Mouse (Mus musculus) spleen, adult 2 months (tissue): ENCODE results near the gene 4933424G06Rik. TPM values are rescaled to one million over a fixed set of nuclear protein-coding genes. Genes with fewer than 3 reads are reported as not detected.

Source experiments
- DNase-seq, 2 experiments: peaks; one replicate each; pipeline versions ENCODE4 v3.0.0 to v3.0.0-alpha.2; 2012 to 2021; ENCODE audit warnings: low spot score in 2 of 2, low read depth in 1 of 2
- H3K27ac ChIP-seq: fragments of 200-500 bp; 2 replicates; pipeline ENCODE4 v1.5.1; 2012; ENCODE audit warnings: low read length, inconsistent platforms; ENCODE audit not compliant: insufficient read depth
- H3K27me3 ChIP-seq: fragments of 200-500 bp; 2 replicates; pipeline ENCODE4 v1.6.1; 2012; ENCODE audit warnings: mild to moderate bottlenecking, moderate library complexity, low read length, inconsistent platforms; ENCODE audit not compliant: control insufficient read depth, insufficient read depth
- H3K36me3 ChIP-seq: fragments of 200-500 bp; 2 replicates; pipeline ENCODE4 v1.6.1; 2012; ENCODE audit warnings: mild to moderate bottlenecking, low read length, inconsistent platforms; ENCODE audit not compliant: control insufficient read depth, insufficient read depth
- H3K4me1 ChIP-seq: fragments of 200-500 bp; 2 replicates; pipeline ENCODE4 v1.6.1; 2011; ENCODE audit warnings: inconsistent platforms; ENCODE audit not compliant: control insufficient read depth, insufficient read depth, insufficient read length
- H3K4me3 ChIP-seq: fragments of 200-500 bp; 2 replicates; pipeline ENCODE4 v1.5.1; 2011; ENCODE audit warnings: mild to moderate bottlenecking, inconsistent platforms; ENCODE audit not compliant: insufficient read depth, insufficient read length; ENCODE audit errors: extremely low read depth
- CTCF ChIP-seq: fragments of 200-500 bp; IDR thresholded peaks from 2 replicates; pipeline ENCODE4 v1.5.1; 2011; ENCODE audit warnings: mild to moderate bottlenecking, inconsistent platforms; ENCODE audit not compliant: insufficient read depth, insufficient read length, insufficient replicate concordance; ENCODE audit errors: extremely low read depth
- POLR2A ChIP-seq: fragments of 200-500 bp; IDR thresholded peaks from 2 replicates; pipeline ENCODE4 v1.6.1; 2011; ENCODE audit warnings: low read depth, low read length, inconsistent platforms
- WGBS: fragments of 180-500 bp; shearing (Covaris S2); methylation state at CpG from one replicate; pipeline ENCODE4 v1.1.7; 2018; 5-methylcytosine and 5-hydroxymethylcytosine counted together
- polyA plus RNA-seq: library from polyadenylated mRNA; depleted of rRNA; stranded (reverse); fragments of >200 nt; gene quantifications from 2 replicates; pipeline ENCODE4 v1.2.3, GENCODE M21; 2012

Gene 4933424G06Rik
- polyA plus RNA-seq, 1 experiment, result not detected

- H3K4me3 ChIP-seq, result peak within 1 kb of the TSS; percentile 66
- WGBS, result under 1% methylated on average over 68 of the region's 68 CpGs
- no peak for TF ChIP-seq CTCF
- 0 out of 2 replicates have a peak, but pooled peaks have one; percentile 25 for TF ChIP-seq POLR2A
- H3K4me1 ChIP-seq, result peaks cover 9% of the 10 kb centered on the region; the same call in 1 of the 2 replicates
- peak within 1 kb of the TSS; percentile 74 for H3K27ac ChIP-seq
- DNase-seq, result peak; percentile 97
- H3K27me3 ChIP-seq, result no peaks in the 10 kb centered on the region
- H3K36me3 ChIP-seq, result peaks cover 3% of the 10 kb centered on the region; the same call in 1 of the 2 replicates
Observed at GRCm38 (mm10) chr1:36691271-36692155, 18.4 kb upstream of the 4933424G06Rik start, which contains the start of gene Cox5b. Gene Cox5b, plus strand, starts transcription at chr1:36691449.

- H3K27ac ChIP-seq, result no peak overlapping the region
- H3K36me3 ChIP-seq, result peaks cover 7% of the 10 kb centered on the region; the same call in 1 of the 2 replicates
- peaks cover 9% of the 10 kb centered on the region; the same call in 1 of the 2 replicates for H3K4me1 ChIP-seq
- no peak for DNase-seq
- no peaks in the 10 kb centered on the region for H3K27me3 ChIP-seq
- WGBS, result 94% methylated on average over 6 of the region's 6 CpGs
- TF ChIP-seq POLR2A (no peak), CTCF (no peak)
- no peak overlapping the region for H3K4me3 ChIP-seq
Observed at GRCm38 (mm10) chr1:36694871-36695270, 15.1 kb upstream of the 4933424G06Rik start.

GRCm38 (mm10) chr1:36696411-36696810 is 13.5 kb upstream of the 4933424G06Rik start:
- Histone ChIP-seq H3K27ac (no peak overlapping the region), H3K27me3 (no peaks in the 10 kb centered on the region), H3K4me1 (peaks cover 5% of the 10 kb centered on the region; the same call in 1 of the 2 replicates), H3K36me3 (peaks cover 21% of the 10 kb centered on the region), H3K4me3 (no peak overlapping the region)
- no peak for DNase-seq
- TF ChIP-seq POLR2A, result no peak
- TF ChIP-seq CTCF, result no peak
- 78% methylated on average over 6 of the region's 6 CpGs for WGBS

- Histone ChIP-seq H3K27me3 (no peaks in the 10 kb centered on the region), H3K27ac (no peak overlapping the region), H3K36me3 (peaks cover 27% of the 10 kb centered on the region), H3K4me1 (peaks cover 3% of the 10 kb centered on the region; the same call in 1 of the 2 replicates), H3K4me3 (no peak overlapping the region)
- DNase-seq, result no peak
- 81% methylated on average over 5 of the region's 5 CpGs for WGBS
- TF ChIP-seq CTCF (no peak), POLR2A (no peak)
Observed at GRCm38 (mm10) chr1:36697030-36697429, 12.9 kb upstream of the 4933424G06Rik start.

- DNase-seq, result no peak
- no peak overlapping the region for H3K27ac ChIP-seq
- TF ChIP-seq CTCF, result no peak
- TF ChIP-seq POLR2A, result no peak
- peaks cover 6% of the 10 kb centered on the region; the same call in 1 of the 2 replicates for H3K4me1 ChIP-seq
- 85% methylated on average over 2 of the region's 2 CpGs for WGBS
- H3K4me3 ChIP-seq, result no peak overlapping the region
- H3K36me3 ChIP-seq, result peaks cover 21% of the 10 kb centered on the region
- no peaks in the 10 kb centered on the region for H3K27me3 ChIP-seq
Observed at GRCm38 (mm10) chr1:36707166-36707565, 2.8 kb upstream of the 4933424G06Rik start.

GRCm38 (mm10) chr1:36707797-36708196 is 2.2 kb upstream of the 4933424G06Rik start:
- H3K27ac ChIP-seq, result no peak overlapping the region
- no peak for TF ChIP-seq POLR2A
- no peak for TF ChIP-seq CTCF
- peaks cover 6% of the 10 kb centered on the region; the same call in 1 of the 2 replicates for H3K4me1 ChIP-seq
- H3K4me3 ChIP-seq, result no peak overlapping the region
- H3K27me3 ChIP-seq, result no peaks in the 10 kb centered on the region
- 89% methylated on average over 3 of the region's 3 CpGs for WGBS
- H3K36me3 ChIP-seq, result peaks cover 21% of the 10 kb centered on the region
- DNase-seq, result no peak

GRCm38 (mm10) chr1:36708626-36709025 is 1.3 kb upstream of the 4933424G06Rik start:
- H3K27ac ChIP-seq, result no peak overlapping the region
- H3K27me3 ChIP-seq, result no peaks in the 10 kb centered on the region
- H3K4me1 ChIP-seq, result peaks cover 6% of the 10 kb centered on the region; the same call in 1 of the 2 replicates
- 91% methylated on average over 1 of the region's 1 CpGs for WGBS
- H3K36me3 ChIP-seq, result peaks cover 16% of the 10 kb centered on the region
- no peak for DNase-seq
- no peak overlapping the region for H3K4me3 ChIP-seq
- TF ChIP-seq POLR2A (no peak), CTCF (no peak)
